Mouse (Mus musculus) cerebellum, adult 2 months (tissue): ENCODE measurements around the gene Hspb8. TPM values are rescaled to one million over a fixed set of nuclear protein-coding genes. Genes with fewer than 3 reads are reported as not detected.

Source experiments
- DNase-seq, 2 experiments: peaks; one replicate each; pipeline ENCODE4 v3.0.0; 2021
- H3K27ac ChIP-seq: fragments of 200-500 bp; 2 replicates; pipeline ENCODE4 v1.5.1; 2012; ENCODE audit warnings: low read length, control low read depth, inconsistent platforms; ENCODE audit not compliant: insufficient read depth
- H3K27me3 ChIP-seq: fragments of 200-500 bp; 2 replicates; pipeline ENCODE4 v1.6.1; 2012; ENCODE audit warnings: inconsistent platforms, mild to moderate bottlenecking, low read length, moderate library complexity; ENCODE audit not compliant: control insufficient read depth, insufficient read depth
- H3K4me1 ChIP-seq: fragments of 200-500 bp; 2 replicates; pipeline ENCODE4 v1.6.1; 2011; ENCODE audit warnings: low read length; ENCODE audit not compliant: control insufficient read depth, insufficient read depth
- H3K4me3 ChIP-seq: fragments of 200-500 bp; replicated peaks from 2 replicates; pipeline ENCODE3; 2011; ENCODE audit warnings: mild to moderate bottlenecking, low read depth, low read length, control low read depth; ENCODE audit not compliant: insufficient read depth
- CTCF ChIP-seq: fragments of 200-500 bp; IDR thresholded peaks from 2 replicates; pipeline ENCODE4 v1.5.1; 2011; ENCODE audit warnings: low read depth, mild to moderate bottlenecking, control low read depth, low read length, moderate library complexity, borderline replicate concordance; ENCODE audit not compliant: insufficient read depth
- POLR2A ChIP-seq: fragments of 200-500 bp; IDR thresholded peaks from 2 replicates; pipeline ENCODE4 v1.6.1; 2011; ENCODE audit warnings: low read length, control low read depth, borderline replicate concordance; ENCODE audit not compliant: insufficient read depth
- WGBS: fragments of 180-500 bp; shearing (Covaris S2); methylation state at CpG from one replicate; pipeline ENCODE4 v1.1.7; 2018; 5-methylcytosine and 5-hydroxymethylcytosine counted together
- polyA plus RNA-seq: library from polyadenylated mRNA; depleted of rRNA; stranded (reverse); fragments of >200 nt; gene quantifications from 2 replicates; pipeline ENCODE4 v1.2.3, GENCODE M21; 2012

Gene Hspb8
- polyA plus RNA-seq, 1 experiment = 29.5 TPM

DNA sequence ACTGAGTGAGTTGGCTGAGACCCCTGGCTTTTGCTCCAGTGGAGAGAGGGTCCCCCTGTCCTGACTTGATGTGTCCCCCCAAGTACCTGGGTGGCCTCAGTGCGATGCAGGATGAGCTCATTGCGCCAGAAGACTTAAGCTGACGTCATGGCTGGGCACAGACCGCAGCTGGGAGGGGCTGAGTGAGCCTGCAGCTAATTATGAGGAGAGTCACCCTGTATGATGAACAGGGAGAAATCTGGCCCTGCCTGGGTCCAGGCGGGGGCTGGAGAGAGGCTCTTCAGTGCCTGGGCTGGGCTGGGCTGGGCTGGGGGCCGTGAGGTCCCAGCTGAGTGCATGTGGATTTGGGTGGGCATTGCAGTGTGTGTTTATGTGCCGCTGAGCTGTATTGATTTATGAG is 2.6 kb upstream of the Hspb8 start:
- Histone ChIP-seq H3K27me3 (no peaks in the 10 kb centered on the region), H3K4me1 (peaks cover 21% of the 10 kb centered on the region), H3K27ac (no peak overlapping the region), H3K4me3 (no peak overlapping the region)
- no peak for DNase-seq
- 73% methylated on average over 7 of the region's 7 CpGs for WGBS
- no peak for TF ChIP-seq CTCF
- TF ChIP-seq POLR2A = no peak

DNA sequence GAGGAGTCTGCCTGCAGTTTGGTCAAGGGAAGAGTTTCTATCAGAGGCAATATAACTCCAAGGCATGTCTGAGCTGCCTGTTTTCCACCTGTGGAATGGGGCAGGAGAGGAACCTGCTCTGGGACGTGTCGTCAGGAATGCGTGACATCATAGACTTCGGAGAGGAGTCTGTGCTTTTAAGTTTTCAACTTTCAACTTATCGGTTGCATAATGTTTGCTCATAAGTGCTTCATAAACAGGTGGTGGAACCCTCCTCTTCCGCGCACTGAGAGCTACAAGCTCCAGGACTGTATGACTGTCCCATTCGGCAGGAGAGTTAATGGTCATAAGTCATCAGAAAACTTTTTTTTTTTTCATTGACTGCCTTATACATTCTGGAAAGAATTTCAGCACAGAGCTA is 1.1 kb upstream of the Hspb8 start:
- WGBS = 95% methylated on average over 8 of the region's 8 CpGs

DNA sequence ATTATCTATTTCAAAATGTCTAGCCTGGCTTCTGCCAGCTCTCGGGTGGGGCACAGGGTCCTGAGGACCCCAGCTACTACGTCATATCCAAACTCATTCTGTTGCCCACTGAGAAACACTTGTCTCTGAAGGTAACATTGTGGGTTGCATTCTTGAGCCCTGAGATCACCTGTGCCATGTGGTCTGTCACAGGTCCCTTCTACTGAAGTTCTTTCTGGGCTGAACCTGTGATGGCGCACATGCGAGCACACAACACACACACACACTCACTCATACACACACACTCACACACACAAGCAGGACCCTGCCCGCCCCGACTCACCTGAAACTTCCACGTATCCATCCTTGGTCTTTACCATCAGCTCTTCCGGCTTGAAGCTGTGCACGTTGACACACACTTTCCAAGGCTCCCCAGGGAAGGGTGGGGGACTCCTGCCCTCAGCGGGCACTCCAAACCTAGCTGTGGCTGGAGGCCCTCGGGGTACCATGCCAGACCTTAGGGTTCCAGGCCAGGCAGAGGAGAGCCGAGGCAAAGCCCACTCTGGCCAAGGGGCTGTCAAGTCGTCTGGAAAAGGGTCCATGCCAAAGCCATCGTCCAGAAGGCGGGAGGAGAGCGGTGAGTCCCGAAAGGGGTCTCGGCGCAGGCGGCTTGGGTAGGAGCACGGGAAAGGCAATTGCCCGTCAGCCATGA is 728 bp downstream of the Hspb8 start:
- H3K27me3 ChIP-seq = no peaks in the 10 kb centered on the region
- TF ChIP-seq POLR2A (no peak), CTCF (no peak)
- 41% methylated on average over 22 of the region's 22 CpGs for WGBS
- H3K4me1 ChIP-seq = peaks cover 26% of the 10 kb centered on the region
- peak; percentile 39 to 60 for DNase-seq
- peak overlapping the region; percentile 18 for H3K27ac ChIP-seq
- H3K4me3 ChIP-seq = peak overlapping the region; percentile 63

More for the DNA sequence above, 1.1 kb upstream of the Hspb8 start:
- Histone ChIP-seq H3K4me1 (peaks cover 26% of the 10 kb centered on the region), H3K4me3 (no peak overlapping the region), H3K27me3 (no peaks in the 10 kb centered on the region), H3K27ac (no peak overlapping the region)
- no peak for DNase-seq
- no peak for TF ChIP-seq POLR2A
- TF ChIP-seq CTCF = no peak

DNA sequence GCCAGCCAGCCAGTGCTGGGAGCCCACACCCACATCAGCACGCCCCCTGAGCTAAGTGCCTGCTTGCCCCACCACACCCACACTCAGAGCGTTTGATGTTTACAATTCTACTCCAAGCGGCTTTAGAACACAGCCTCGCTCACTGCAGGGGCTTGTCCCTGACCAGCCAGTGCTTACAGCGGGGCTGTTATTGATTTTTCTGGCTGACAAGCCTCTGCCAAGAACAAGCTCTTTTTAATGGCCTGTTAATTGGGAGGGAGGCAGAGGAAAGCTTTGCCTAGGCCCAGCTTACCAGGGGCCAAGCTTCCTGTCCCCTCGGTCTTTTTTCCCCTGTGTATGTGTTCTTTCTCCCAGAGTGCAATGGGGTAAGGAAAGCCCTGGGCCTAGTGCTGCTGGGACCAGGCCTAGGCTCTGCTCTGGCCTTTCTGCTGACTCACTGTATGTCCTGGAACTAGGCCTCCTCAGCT is 1.9 kb downstream of the Hspb8 start:
- H3K4me3 ChIP-seq = peak overlapping the region; percentile 33
- peak overlapping the region; percentile 50; the same call in 1 of the 2 replicates for H3K27ac ChIP-seq
- DNase-seq = peak; percentile 37 to 48
- WGBS = 64% methylated on average over 6 of the region's 6 CpGs
- TF ChIP-seq CTCF = no peak
- no peak for TF ChIP-seq POLR2A
- H3K27me3 ChIP-seq = no peaks in the 10 kb centered on the region
- peaks cover 28% of the 10 kb centered on the region for H3K4me1 ChIP-seq

DNA sequence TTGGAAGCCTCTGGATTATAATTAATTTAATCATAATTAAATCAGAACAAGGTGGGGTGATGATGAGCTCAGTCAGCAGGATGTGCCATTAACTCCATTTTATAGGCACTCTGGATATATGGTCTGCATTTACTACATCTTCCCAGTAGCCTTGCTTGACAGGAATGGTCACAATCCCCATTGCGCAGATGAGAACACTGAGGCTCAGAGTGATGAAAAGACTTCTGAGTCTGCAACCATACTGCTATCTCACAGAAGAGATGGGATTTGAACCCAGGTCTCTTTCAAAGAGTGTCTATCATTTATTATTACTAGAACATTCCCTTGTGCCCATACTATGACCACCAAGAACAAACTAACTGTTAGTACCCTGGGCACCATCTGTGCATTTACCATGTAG is 2.5 kb downstream of the Hspb8 start:
- TF ChIP-seq CTCF = no peak
- no peak for TF ChIP-seq POLR2A
- H3K4me3 ChIP-seq = no peak overlapping the region
- no peak for DNase-seq
- H3K27me3 ChIP-seq = no peaks in the 10 kb centered on the region
- peaks cover 31% of the 10 kb centered on the region for H3K4me1 ChIP-seq
- H3K27ac ChIP-seq = no peak overlapping the region
- WGBS = 100% methylated on average over 1 of the region's 1 CpGs

DNA sequence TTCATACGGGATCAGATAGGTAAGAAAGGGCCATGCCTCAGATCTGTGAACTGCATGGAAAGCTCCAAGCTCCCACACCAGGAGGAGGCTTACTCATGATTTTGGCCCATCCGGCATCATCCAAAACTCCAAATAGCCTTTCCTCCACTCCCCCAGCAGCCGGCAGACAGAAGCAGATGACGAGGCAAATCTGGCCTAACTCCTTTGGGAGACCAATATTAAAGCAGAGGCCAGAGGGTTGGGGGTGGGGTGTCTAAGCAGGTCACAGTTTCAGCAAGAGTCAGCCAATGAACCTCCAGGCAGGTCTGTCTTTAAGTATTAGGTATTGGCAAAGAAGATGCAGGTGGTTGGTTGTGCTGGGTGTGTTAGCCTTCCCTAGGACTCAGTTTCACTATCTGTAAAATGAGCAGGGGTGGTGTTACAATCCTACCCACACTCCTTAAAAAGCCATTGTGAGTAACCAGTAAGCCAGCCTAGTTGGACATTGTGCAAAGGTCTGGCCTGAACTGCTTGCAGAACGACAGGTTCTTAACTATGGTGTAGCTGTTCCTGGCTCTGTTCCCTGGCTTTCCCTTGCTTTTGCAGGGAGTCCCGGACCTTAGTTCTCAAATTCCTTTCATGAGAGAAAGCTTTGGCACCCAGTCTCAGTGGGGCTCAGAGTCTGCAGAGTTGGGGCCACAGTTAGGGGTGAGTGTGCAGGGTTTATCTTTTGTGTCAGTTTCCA is 3.2 kb downstream of the Hspb8 start:
- peak; percentile 44 to 60 for DNase-seq
- WGBS = 40% methylated on average over 6 of the region's 6 CpGs
- H3K27ac ChIP-seq = no peak overlapping the region
- peaks cover 31% of the 10 kb centered on the region for H3K4me1 ChIP-seq
- no peaks in the 10 kb centered on the region for H3K27me3 ChIP-seq
- H3K4me3 ChIP-seq = peak overlapping the region; percentile 5
- TF ChIP-seq CTCF (no peak), POLR2A (no peak)

DNA sequence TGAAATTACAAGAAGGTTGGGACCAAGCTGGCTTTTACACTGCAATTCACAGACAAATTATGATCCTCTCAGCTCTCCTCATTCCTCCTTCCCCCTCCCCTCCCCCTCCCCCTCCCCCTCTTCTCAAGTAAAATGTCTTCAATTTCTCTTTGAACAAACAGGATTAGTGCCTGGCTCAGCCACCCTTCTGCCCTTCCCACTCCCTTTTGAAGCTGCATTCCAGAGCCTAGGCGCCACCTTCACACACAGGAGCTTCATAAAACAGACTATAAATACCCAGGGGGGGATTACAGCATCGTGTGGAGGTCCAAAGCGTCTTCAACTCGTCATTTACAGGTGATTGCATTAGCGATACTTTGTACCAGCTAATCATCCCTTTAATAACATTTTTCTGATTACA is 6.5 kb downstream of the Hspb8 start:
- H3K27ac ChIP-seq = no peak overlapping the region
- no peak overlapping the region for H3K4me3 ChIP-seq
- H3K4me1 ChIP-seq = peaks cover 16% of the 10 kb centered on the region
- TF ChIP-seq CTCF = no peak
- TF ChIP-seq POLR2A = no peak
- no peaks in the 10 kb centered on the region for H3K27me3 ChIP-seq
- WGBS = 68% methylated on average over 5 of the region's 5 CpGs
- no peak for DNase-seq
